Mouse (Mus musculus) activated CD4-positive, CD25-positive, alpha-beta regulatory T cell, adult 9 weeks (primary cell): ENCODE results near the gene Taz. TPM values are rescaled to one million over a fixed set of nuclear protein-coding genes. Genes with fewer than 3 reads are reported as not detected.

Experiments used
- polyA plus RNA-seq: library from polyadenylated mRNA; unstranded; fragments of 100-300 nt; shearing (Covaris generic); gene quantifications from one replicate; pipeline ENCODE4 v1.2.1, GENCODE M21; 2017

The Taz gene
- polyA plus RNA-seq: 138 TPM

DNA sequence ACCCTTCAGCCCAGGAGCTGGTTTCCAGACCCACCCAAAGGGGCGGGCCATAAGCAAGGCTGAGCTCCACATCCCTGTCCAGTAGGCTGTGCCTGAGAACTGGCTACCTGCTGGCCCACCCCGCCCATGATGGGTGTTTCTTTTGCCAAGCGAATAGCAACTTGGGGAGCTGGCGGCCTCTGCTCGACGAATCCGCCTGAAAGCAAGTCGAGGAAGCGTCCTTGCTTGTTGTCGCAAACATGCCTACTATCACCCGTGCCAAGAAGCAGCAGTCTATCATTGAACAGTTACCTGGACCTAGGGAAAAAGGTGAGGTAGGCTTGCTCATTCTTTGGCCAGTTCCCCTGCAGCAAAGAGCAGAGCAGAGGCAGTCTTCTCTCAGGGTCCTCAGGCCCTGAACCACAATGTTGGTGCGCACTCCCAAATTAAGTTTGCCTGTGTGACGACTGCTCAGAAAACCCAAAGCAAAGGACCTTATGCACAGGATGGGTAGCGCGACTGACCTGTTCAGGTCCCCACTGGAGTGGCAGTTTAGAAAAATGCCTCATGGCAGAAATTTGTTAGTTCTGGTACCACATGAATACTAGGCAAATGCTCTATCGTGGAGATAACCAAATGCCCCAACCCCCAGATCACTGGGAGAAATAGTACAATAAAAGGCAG is at the start of gene Taz, which contains the start of gene Dnase1l1:
Taz (plus strand) TSS at position 181 of the 663 bp plus-strand sequence.
Dnase1l1 (minus strand) TSS at position 606 of the 663 bp plus-strand sequence.

DNA sequence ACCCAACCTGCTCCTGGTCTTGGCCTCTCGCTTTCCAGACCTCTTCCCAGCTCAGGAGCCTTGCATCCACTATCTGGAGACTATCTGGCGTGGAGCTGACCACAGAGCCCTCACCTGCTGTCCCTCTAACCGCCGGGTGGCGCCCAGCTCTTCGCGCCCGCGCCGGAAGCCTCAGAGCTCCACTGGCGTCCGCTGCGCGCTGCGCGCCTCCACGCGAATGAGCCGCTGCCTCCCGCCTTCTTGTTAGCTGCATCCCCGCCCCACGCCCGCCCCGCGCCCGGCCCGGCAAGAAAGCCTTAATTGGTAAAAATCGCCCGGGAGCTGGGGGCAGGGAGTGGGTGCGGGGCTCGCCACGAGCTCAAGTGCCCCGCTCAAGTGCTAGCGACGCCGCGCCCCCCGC is 32.1 kb upstream of the Taz start, which contains the start of gene Flna:
Flna (minus strand) TSS at position 206 of the 400 bp plus-strand sequence.

DNA sequence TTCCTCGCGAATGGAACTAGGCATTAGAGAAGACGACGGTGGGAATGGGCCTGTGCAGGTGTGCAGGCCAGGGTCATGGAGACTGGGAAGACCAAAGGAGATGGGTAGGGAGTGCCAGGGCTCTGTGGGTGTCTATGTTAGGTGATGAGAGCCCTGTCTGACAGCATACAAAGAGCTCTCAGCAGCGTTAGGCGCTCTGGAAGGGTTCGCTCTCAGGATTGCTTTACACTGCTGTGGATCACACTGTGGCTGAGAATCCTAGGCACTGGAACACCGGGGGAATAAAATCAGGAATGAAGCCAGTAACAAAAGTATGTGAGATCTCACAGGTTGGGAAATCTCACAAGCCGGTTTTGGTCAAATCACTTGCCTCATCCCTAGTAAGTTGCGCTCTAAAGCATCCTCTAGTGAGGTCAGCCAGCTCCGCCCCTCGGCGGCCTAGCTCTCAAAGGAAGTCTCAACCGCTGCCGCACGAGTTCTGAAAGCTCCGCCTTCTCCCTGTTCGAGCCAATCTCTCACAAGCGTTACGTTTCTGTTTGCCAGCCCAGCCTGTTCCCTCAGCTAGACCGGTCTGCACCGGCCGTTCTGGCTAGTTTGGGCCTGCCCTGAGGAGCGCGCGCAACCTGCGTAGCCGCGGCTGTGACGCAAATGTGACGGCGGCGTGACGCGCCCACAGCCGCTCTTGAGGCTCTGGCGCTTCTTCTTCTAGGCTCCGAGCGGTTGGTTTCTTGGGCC is 27.4 kb upstream of the Taz start, which contains the start of gene Emd:
Emd (plus strand) TSS at position 535 of the 735 bp plus-strand sequence.

DNA sequence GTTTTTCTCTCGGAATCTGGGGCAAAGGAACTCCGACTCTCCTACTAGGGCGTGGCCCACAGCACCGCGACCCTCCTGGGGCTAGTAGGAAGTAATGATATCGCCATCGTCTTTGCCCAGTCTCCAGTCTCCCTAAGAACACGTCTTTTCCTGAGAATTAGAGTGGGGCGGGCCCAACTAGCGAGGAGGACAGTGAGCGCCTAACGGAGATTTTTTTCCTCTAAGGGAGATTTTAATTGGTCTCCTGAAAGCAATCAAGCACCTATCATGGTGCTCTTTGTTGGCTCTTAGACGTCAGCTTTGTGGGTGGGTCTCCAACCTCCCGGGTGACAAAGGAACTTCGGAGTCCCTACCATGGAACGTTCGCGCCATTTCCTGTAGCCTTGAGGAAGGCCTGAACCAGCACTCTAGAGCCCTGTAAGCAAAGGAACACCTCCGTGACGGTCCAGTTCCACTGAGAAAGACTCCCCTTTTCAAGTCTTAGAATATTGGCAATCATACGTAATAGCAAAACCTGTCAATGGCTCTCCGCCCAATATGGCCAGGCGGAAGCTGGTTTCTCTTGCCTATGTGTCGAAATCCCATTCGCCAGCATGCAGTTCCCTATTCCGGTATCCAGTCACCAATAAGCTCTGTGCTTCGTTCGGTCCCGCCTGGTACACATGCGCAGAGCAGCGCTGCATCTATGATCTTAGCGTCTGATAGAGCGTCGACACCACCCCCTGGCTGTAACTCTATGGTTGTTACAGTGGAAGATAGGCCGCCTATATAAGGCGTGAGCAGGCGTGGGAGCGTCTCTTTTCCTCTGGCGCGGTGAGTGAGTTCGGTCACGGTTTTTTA is 11.4 kb upstream of the Taz start, which contains the start of gene Rpl10:
Rpl10 (plus strand) TSS at position 751 of the 840 bp plus-strand sequence.

DNA sequence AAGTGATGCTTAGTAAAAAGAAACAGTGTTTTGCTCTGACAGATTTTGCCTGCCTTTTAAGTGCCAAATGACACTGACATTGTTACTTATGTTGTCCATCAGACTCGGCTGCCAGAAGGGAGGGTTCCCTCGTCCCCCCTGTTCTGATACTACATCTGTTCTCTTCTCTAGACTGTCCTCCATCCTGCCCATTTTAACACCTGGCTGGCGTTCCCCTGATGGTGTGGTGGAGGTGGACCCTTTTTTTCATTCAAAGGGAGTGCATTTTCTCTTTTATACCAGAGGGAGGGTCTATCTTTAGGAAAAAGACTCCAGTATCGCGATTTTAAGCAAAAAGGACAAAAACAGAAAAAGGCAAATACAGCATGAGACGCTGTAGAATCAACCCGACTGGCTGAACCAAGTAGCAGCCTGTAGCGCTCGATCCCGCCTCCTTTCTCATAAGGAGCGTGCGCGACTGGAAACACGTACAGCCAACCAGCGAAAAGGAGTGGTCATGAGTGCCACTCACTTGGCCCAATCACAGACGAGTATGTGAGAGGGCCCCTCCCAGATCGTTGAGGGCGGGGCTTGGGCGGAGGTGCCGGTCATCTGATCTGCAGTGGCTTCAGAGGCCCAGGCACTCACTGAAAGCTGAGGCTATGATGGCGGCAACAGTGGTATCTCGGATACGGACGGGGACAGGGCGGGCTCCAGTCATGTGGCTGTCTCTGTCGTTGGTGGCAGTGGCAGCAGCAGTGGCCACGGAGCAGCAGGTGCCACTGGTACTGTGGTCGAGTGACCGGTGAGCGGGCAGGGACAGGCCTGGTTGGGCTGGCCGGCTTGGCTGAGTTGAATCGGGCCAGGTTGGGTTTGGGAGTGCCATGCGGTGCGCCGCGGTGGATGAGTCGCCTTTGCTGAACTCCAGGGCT is 15.1 kb downstream of the Taz start, which contains the start of gene Atp6ap1:
Atp6ap1 (plus strand) TSS at position 560 of the 911 bp plus-strand sequence.

DNA sequence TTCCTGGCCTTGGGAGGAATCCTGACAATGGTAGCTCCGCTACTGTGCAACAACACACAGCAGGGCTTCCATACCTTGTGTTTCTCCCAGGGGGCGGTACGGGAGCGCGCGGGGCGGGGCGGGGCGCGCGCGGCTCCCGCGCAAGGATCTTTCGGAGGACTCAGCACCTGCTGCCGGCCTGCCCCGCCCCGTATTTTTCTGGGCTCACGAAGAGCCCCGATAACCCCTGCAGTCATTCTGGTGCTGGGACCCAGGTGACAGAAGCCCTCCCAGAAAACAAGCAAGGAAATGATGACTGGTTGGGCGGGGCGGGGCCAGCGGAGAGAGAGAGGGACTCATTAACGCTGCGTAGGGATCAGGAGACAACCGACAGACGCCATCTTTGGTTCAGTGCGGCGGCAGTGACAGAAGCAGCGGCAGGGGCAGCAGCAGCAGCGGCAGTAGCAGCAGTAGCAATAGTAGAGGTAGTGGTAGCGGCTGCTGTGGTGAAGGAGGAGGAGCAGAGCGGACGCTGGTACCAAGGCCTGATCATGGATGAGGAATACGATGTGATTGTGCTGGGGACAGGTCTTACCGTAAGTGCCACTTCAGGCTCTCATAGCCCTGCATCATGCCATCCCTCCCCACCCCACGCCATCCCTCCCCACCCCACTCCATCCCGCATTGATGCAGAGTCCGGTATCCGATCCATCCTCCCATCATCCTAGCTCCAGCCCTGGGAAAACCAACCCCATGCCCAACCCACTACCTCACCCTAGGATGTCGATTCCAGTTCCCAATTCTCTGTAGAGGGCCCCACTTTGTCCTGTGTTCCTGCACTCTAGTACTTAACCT is 23.4 kb downstream of the Taz start, which contains the start of gene Gdi1:
Gdi1 (plus strand) TSS at position 132 of the 834 bp plus-strand sequence.

DNA sequence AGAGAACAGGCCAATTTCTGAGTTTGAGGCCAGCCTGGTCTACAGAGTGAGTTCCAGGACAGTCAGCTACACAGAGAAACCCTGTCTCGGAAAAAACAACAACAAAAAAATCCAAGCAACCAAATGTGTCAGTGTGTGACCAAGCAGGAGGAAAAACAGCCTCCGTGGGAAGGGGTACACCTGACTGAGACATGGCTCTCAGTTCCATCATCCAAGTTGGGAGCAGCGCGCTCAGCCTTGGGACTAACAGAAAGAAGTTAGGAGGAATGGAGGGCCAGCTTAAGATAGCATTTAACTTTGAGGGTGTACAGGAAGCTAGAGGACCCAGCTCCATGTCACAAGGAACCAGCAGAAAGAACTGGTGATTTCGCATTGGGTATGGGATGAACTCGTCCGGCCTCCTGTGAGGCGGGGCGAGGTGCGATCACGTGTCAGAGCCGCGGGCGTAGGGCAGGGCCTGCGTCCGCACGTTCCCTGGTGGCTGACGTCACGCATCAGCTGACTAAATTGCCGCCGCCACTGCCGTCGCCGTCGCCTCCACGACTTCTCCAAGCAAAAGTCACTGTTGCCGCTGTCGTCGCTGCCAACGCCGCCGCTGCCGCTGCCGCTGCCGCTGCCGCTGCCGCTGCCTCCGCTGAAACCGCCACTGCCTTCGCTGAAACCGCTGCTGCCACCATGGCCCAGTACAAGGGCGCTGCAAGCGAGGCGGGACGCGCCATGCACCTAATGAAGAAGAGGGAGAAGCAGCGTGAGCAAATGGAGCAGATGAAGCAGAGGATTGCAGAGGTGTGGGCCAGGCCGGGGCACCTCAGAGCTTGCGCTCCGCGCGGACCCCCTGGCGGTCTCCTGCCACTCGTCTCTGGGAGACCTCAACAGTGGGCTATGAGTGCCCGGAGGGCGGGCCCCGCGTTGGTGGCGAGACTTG is 31.1 kb downstream of the Taz start, which contains the start of gene Fam50a:
Fam50a (plus strand) TSS at position 494 of the 925 bp plus-strand sequence.

DNA sequence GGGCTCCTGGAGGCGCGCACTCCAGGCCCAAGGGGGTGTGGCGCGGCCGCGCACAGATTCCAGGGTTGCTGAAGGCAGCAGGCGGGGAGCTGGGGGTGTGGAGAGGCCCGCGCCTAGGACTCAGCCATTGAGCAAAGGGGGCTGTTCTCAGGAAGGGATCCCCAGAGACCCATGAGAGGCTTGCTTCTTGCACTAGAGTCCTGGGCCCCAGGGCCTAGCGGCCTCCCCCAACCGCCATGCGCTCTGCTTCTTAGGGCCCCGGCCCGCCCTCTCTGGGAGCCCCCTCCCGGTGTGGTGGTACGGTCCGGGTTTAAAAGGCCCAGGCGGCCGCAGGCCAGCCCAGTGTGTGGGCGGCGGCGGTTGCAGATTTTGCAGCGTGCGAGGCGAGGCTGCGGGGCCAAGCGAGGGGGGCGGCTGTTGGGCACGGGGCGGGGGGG is 47.0 kb downstream of the Taz start, which contains the start of gene Plxna3:
Plxna3 (plus strand) TSS at position 342 of the 437 bp plus-strand sequence.

Other genes starting within 250 kb of the Taz start
- not detected for gene Opn1mw, start 154.4 kb upstream of the Taz start, polyA plus RNA-seq
- 39.4 TPM for gene Mecp2, start 146.5 kb upstream of the Taz start, polyA plus RNA-seq
- not detected for gene Tex28, start 114.1 kb upstream of the Taz start, polyA plus RNA-seq
- gene Tktl1, start 104.7 kb upstream of the Taz start, polyA plus RNA-seq: 1.7 TPM
- 396 TPM for gene Flna, start 32.1 kb upstream of the Taz start, polyA plus RNA-seq
- gene Emd, start 27.2 kb upstream of the Taz start, polyA plus RNA-seq: 67.6 TPM
- 80.4 TPM for gene Rpl10, start 11.1 kb upstream of the Taz start, polyA plus RNA-seq
- 26.5 TPM for gene Dnase1l1, start 425 bp downstream of the Taz start, polyA plus RNA-seq
- 177 TPM for gene Atp6ap1, start 15.2 kb downstream of the Taz start, polyA plus RNA-seq
- gene Gdi1, start 23.1 kb downstream of the Taz start, polyA plus RNA-seq: 297 TPM
- gene Fam50a, start 31.1 kb downstream of the Taz start, polyA plus RNA-seq: 47.3 TPM
- 6.3 TPM for gene Plxna3, start 47.2 kb downstream of the Taz start, polyA plus RNA-seq
- gene Lage3, start 71.7 kb downstream of the Taz start, polyA plus RNA-seq: 53.3 TPM
- 68.2 TPM for gene Ubl4a, start 91.3 kb downstream of the Taz start, polyA plus RNA-seq
- gene Slc10a3, start 91.4 kb downstream of the Taz start, polyA plus RNA-seq: 43.9 TPM
- 43.8 TPM for gene Fam3a, start 111.4 kb downstream of the Taz start, polyA plus RNA-seq
- gene Ikbkg, start 111.4 kb downstream of the Taz start, polyA plus RNA-seq: 61.0 TPM
- 64.7 TPM for gene G6pdx, start 147.3 kb downstream of the Taz start, polyA plus RNA-seq
- gene Gm6880, start 199.5 kb downstream of the Taz start, polyA plus RNA-seq: not detected